Mouse (Mus musculus): ENCODE data around the gene Zkscan16.

Zkscan16 gene

DNA sequence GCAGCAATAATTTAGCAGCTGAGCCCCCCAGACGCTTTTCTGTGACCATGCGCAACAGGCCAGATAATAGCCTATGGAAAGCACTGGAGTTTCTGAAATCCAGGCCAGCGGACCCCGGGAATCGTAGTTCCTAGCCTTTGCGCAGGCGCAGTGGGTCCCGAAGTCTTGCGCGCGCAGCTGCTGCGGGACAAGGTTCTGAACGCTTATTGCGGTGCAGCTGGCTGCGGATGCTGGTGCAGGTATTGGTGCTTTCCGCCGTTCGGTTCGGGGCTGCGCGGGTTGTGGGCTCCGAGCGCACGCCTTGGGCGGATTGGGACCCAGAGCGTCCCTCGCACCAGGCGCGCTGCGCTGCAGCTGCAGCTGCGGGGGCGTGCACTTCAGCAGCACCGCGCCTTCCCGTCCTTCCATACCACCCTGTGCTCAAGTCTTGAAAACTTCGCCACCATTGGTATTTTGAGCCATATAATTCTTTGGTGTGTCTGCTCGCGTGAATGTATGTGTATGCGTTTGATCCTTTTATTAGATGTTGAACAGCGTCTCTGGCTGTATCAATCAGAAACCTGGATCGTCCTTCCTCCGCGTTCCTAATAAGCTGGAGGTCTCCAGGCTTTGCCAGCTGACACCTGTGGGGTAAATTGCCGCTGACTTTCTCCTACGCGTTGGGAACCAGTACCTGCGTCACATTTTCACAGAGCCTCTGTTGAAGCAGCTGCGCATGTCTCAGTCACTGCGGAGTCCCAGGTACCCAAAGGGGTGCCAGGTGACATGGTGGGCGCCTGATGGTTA lies at the start of gene Zkscan16:
Gene Zkscan16, plus strand, starts transcription at position 209 of the 786 bp plus-strand sequence.
- in situ Hi-C loops (cut with MboI; ENCODE audit: unreplicated experiment in 2 of 2): no loop called here

DNA sequence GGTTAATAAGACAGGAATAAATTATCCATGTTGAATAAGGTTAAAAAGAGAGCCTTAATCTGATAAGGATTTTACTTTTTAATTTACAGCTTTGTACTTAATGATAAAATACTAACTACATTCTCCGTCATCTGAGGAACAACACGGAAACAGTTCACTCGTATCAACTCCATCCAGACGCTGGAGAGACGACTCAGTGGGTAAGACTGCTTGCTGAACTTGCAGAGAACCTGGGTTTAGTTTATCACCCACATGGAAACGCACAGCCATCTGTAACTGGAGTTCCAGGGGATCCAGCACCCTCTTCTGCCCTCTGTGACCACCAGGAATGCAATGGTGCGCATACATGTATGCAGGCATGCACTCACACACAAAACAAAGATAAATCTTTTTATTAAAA lies 49.0 kb upstream of the Zkscan16 start:
- in situ Hi-C loops (cut with MboI; ENCODE audit: unreplicated experiment in 2 of 2): no loop called here

DNA sequence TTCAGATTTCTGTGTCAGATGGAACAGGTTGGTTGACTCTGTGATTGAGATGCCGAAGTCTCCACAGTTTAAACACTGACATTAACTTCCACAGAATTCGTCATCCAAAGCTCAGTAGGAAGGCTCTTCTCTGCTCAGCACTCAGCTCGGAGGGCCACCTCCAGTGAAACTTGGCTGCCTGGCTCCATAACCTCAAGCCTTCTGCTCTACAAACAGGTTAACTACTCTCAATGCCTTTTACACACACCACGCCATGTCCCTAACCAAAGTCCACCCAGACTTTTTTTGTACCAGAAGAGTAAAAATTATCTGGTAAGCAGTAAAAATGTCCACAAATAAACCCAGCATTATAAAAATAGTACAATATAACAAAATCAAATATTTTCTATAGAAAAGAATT lies 46.0 kb upstream of the Zkscan16 start:
- in situ Hi-C loops (cut with MboI; ENCODE audit: unreplicated experiment in 2 of 2): no loop called here

DNA sequence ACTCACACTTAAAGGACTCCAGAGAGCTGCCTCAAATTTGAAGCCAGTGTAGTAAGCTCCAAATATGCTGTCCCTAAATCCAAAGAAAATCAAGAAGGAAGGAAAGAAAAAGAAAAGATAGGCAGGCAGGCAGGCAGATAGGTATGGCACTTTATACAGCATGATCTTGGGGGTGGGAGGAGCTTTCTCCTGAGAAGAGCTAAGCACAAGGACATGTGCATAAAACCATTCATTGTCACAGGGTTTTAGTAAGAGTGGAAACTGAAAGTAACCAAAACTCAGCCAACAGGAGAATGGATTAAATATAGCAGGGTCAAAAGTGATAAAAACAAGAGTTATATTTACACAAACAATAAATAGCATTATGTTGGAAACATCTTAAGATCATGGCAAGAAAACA lies 45.1 kb upstream of the Zkscan16 start:
- in situ Hi-C loops (cut with MboI; ENCODE audit: unreplicated experiment in 2 of 2): no loop called here

DNA sequence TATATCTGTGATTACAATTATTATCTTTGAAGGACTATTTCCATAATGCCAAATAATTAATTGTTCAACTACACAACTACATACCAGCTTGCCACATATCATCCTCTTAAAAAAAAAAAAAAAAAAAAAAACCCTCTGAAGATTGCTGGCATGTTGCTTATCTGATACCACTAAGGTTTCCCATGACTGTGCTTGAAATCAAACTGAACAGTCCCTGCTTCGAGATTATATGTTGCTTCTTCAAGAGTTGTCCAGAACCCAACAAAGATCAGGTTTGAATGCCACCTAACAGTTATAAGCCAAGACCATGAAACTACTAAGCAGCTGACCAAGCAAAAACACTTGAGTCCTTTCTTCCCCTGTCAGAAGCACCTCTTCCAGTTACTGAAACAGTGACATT lies 36.0 kb upstream of the Zkscan16 start:
- in situ Hi-C loops (cut with MboI; ENCODE audit: unreplicated experiment in 2 of 2): no loop called here

DNA sequence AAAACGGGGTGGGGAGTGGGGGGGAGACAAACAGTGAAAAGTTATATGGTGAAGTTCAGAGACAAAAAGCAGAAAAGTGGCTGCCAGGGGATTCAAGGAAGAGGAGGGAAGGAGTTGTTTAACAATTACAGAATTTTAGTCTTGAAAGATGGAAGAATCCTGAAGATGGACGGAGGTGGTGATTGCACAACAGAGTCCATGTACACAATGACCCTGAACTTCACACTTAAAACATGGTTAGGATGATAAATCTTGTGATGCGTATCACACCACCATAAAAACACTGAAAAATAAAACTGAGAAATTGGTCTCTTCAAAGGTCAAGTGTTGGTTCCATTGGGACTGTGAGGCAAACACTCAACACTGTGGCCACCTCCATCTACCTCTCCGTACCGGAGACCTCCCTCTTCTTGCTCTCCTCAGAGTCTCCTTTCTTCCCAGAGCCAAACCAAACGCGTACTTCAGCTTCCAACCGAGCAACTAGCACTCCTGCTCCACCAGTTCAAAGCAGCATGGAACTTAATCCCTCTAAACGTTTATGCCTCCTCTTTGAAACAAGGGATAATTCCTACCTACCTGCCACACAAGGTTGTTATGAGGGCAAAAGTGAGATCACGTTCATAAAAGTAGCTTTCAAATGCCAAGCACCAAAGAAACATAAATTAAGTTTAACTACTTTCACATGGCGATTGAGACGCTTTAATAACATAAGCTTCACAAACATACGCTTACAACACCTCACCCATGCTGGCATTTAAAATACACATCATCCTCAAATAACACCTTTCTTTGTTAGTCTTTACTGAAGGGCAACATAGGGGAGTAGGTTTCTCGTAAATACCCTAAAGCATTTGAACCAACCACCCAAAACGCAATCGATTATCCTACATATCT lies 33.0 kb upstream of the Zkscan16 start:
- in situ Hi-C loops (cut with MboI; ENCODE audit: unreplicated experiment in 2 of 2): loop anchor here in 1 of 2 experiments (5.0 kb wide), 1 partner anchor 77 kb away; the partner anchor contains the start of gene Ptgr1

DNA sequence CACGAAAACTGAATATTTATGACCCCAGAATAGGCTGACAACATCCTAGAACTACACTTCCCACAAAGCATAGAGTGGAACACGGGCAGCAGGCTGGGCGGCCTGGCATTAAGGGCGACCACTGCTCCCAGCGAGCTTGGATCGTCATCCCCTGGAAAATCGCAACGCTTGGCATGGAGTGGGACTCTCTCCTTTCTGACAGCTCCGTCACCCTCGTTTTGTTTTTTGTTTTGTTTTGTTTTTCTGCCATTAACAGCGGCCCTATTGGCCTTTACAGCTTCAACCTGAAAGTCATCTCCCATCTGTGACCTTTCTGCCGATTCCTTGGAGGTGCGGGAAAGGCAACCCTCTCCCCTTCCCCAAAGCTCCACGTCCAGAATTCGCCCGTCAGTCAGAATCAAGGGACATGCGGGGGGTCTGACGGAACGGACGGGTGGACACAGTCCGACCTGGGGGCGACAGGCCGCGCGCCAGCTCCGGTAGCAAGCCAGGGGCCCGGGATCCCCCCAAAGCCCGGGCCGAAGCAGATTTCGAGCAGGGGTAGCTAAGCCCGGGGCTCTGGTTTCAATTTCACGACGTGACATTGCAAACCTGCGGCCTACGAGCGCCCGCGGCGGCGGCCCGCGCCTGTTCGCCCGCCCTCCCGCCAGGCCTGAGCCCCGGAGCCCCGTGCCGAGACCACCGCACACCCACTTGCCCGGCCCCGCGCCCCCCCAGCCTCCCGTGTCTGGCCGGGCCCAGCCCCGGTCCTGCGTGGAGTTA lies 32.2 kb upstream of the Zkscan16 start:
- in situ Hi-C loops (cut with MboI; ENCODE audit: unreplicated experiment in 2 of 2): loop anchor here in 1 of 2 experiments (5.0 kb wide), 1 partner anchor 76 kb away; the partner anchor contains the start of gene Ptgr1

DNA sequence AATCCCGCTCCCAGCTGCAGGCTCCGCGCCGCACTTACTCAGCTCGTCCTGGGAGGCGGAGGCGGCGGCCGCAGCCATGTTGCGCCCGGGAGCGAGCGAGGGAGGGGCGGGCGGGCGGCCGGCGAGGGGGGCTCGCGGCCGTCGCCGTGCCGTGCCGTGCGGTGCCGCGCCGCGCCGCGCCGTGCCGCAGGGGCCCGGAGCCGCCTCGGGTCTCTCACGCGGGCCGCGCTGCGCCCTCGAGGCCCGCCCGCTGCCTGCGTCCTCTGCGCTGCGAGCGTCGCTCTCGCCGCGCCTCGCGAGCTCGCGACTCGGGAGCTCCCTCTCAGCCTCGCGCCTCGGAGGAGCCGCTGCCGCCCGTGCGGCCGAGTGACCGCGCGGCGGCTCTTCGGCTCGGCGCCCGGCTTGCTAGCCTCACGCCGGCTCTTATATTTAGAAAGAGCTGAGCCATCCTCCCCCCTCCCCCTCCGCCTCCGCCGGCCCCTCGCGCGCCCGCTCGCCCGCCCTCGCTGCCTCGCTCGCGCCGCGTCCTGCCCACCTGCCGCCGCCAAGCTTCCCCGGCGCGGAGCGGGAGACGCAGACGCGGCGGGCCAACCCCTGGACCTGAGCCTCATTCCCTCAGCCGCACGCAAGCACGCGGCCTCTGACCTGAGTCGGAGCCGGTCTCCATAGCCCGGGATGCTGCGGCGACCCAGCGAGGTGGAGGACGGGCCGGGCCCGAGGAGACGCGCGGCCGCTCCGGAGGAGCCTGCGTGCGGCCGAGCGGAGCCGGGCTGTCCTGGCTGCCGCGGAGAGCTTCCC lies 31.4 kb upstream of the Zkscan16 start:
- in situ Hi-C loops (cut with MboI; ENCODE audit: unreplicated experiment in 2 of 2): loop anchor here in 1 of 2 experiments (5.0 kb wide), 1 partner anchor 75 kb away; the partner anchor contains the start of gene Ptgr1

DNA sequence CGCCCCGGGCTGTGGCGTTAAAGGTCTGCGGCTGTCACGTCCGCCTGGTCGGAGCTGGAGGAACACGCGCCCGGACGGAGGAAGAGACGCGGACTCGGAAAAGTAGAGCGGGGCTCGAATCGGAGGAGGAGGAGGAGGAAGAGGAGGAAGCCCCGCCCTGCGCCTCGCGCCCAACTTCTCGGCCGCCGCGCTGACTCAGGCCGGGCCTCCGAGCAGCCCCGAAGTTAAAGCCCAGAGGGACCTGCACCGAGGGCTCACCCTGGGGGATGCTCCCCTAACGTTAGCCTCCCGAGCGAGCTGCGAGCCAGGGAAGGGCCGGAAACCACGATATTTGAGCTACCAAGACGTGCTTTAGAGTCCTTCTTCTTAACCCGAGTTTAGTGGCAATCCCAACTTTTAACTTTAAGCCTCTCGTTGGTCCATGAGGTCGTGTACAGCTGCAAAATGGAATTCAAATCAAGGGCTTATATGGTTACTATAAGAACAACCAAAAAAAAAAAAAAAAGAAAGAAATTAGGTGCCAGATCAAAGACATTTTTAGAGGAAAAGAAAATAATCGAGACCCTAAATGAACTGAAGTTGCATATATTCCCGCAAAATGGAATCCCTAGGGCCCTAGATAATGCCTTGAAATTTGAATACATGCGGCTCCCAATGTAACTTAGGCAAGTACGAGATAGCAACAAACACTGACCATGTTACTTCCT lies 30.6 kb upstream of the Zkscan16 start, which contains the start of gene Ecpas:
Gene Ecpas, minus strand, starts transcription at position 121 of the 707 bp plus-strand sequence.
- in situ Hi-C loops (cut with MboI; ENCODE audit: unreplicated experiment in 2 of 2): loop anchor here in 1 of 2 experiments (5.0 kb wide), 1 partner anchor 75 kb away; the partner anchor contains the start of gene Ptgr1

DNA sequence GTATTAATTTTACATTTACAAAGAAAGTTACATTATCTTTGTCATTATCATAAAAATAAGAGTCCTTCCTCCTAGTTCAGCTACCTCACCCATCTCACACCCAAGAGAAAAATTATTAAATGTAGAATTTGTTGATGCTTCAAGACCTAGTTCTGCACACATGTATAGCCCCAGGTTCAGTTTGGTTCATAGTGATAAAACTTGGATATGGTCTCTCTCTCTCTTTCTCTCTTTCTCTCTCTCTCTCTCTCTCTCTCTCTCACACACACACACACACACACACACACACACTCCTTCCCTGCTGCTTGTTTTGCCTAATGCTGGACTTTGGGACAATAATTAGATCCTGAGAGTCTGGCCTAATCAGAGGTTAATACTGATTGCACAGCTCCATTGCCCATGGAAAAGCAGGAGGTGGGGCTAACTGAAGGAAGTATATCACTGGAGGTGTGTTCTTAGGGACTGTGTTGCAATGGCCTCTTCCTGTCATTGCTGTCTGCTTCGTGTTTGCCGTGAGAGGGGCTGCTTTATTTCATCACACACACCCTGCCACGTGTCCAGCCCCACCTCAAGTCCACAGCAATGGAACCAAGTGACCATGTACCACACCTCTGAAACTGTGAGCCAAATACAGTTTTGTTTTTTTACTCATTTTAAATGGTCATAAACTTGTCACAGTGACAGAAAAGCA lies 29.9 kb upstream of the Zkscan16 start:
- in situ Hi-C loops (cut with MboI; ENCODE audit: unreplicated experiment in 2 of 2): loop anchor here in 1 of 2 experiments (5.0 kb wide), 1 partner anchor 74 kb away; the partner anchor contains the start of gene Ptgr1

DNA sequence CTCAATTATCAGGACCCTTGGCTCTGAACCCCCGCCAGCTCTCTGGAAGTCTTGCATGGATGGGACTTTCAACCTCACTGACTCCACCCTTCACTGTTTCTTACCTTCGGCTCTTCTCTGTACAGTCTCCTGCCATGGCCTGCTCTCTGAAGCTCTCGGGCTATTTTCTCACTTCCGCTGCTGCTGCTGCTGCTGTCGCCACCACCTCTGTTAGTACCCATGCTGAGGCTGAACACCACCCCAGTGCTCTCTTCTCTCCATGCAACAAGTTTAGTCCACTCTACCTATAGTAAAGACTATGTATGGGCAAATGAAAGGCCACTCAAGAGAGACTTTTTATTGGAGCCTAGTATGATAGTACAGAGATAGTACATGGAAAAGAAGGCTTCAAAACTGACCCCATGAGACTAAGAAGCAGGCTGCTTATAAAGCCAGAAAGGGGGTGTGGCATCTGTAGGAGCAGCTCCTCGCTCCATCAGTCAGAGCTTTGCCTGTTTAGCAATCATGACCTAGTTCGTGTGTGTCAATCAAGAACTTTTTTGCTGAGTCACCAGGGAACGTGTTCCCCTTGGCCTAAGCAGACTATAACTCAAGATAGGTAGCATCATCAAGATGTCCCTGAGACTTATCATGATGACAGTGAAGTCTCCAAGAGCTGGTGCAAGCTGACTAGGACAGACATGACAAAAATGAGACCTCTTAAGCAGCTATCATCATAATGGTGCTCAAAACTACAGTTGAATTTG lies 28.2 kb upstream of the Zkscan16 start:
- in situ Hi-C loops (cut with MboI; ENCODE audit: unreplicated experiment in 2 of 2): no loop called here

DNA sequence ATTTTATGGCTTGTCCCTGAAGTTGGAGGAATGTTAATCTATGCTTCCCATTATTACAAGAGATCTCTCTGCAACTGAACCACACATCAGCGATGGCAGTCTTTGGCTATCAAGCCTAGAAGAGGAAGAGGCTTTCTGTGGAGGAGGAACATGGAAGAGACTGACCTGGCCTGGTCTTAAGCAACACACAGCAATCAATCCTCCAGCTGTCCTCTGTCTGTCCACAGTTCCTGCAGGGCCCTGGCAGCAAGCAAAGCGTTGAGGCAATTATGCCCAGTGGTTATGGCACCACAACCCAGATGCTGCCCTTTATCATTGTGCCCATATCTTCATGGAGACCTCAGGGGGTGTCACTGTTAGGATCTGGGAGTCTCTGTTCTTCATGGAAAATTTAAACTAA lies 19.5 kb upstream of the Zkscan16 start:
- in situ Hi-C loops (cut with MboI; ENCODE audit: unreplicated experiment in 2 of 2): no loop called here

DNA sequence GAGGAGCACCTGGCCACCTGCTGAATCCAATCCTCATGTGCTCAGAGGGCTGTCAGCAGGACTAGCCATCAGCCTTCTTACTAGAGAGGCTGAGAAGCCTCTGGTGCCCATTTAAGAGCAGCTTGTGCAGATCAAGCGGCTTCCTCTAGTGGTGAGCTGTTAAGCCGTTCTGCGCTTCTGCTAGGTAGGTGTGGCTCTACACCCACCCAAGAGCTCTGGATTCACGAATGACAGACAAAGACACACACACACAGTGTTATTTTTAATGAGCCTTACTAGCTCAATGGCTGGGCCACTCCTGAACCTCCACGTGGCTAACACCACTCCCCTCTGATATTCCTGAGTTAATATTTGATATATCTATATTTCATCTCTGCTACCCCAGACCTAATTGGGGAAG lies 17.8 kb upstream of the Zkscan16 start:
- in situ Hi-C loops (cut with MboI; ENCODE audit: unreplicated experiment in 2 of 2): no loop called here

DNA sequence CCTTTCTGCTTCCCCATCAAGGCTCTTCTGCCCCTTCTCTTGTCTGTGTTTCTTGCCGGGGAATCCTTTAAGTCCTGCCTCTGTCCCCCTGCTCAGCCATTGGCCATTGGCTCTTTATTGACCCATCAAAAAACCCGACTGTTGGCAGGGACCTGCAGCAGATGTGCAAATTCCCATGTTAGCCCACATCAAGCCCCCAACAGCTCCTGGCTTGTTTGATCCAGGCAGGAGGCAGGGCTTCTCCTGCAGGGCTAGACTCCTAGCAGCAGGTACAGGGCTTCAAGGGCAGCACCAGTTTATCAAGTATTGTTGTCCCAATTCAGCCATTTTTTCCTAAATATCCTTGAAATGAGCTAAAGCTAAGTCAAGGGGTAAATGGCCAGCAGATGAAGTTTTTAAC lies 17.3 kb upstream of the Zkscan16 start:
- in situ Hi-C loops (cut with MboI; ENCODE audit: unreplicated experiment in 2 of 2): no loop called here

DNA sequence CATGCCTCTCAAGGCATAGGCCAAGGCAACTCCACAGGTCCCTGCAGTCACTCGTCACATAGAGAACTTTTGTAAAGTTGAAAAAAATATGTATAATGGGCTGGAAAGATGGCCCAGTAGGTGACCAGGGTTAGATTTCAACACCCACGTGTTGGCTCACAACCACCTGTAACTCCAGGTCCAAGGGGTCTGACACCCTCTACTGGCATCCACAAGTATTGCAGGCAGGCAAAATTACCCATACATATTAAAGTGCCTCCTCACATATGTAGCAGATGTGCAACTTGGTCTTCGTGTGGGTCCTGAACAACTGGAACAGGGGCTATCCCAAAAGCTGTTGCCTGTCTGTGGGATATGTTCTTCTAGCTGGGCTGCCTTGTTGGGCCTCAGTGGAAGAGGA lies 15.8 kb upstream of the Zkscan16 start:
- in situ Hi-C loops (cut with MboI; ENCODE audit: unreplicated experiment in 2 of 2): no loop called here

DNA sequence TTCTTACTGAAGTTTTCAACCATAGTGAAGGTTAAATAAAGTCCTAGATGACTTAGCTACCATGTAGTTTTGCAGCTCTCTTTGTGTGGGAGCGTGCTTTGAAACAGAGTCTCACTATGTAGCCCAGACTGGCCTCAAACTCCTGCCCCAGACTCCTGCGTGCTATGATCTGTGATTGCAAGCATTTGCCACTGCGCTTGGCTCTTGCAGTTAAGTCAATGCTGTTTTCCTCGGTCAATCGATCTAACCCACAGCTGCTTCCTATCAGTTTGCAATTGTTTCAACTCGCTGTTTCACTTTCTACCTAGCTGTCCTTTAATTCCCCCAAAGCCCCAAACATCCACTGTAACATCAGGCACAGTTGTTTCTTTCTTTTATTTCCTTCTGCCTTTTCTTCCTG lies 10.9 kb upstream of the Zkscan16 start:
- in situ Hi-C loops (cut with MboI; ENCODE audit: unreplicated experiment in 2 of 2): no loop called here

DNA sequence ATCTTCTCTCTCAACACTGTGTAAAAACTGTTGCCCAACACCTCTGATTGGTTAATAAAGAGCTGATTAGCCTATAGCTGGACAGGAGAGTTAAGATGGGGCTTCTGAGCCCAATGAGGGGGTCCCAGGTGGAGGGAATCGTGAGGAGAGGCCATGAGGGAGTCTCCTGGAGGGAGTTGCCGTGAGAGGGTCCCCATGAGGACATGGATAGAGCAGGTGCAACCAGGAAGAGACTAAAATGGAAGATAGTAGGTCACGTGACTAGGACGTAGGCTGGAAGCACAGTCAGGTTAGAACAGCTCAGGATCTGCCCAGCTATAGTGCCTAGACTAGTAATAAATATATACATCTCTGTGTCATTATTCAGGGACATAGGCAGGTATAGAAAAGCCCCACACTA lies 9.1 kb upstream of the Zkscan16 start:
- in situ Hi-C loops (cut with MboI; ENCODE audit: unreplicated experiment in 2 of 2): no loop called here

All from v-Abl transformed pro-B cells (cell line).